Mouse (Mus musculus) cerebellum, postnatal 10 days (tissue): ENCODE measurements around the gene Pigh.
A peak's percentile ranks its signal among the peaks of the same experiment; 100 is the strongest.

Source experiments
- DNase-seq, 2 experiments: peaks; one replicate each; pipeline ENCODE4 v3.0.0; 2021; ENCODE audit warnings: mixed read lengths in 2 of 2

Gene Pigh

GRCm38 (mm10) chr12:79089182-79089812 is at the start of gene Pigh:
Pigh (minus strand) TSS chr12:79089651.
- peak; percentile 94 to 95 for DNase-seq

DNA sequence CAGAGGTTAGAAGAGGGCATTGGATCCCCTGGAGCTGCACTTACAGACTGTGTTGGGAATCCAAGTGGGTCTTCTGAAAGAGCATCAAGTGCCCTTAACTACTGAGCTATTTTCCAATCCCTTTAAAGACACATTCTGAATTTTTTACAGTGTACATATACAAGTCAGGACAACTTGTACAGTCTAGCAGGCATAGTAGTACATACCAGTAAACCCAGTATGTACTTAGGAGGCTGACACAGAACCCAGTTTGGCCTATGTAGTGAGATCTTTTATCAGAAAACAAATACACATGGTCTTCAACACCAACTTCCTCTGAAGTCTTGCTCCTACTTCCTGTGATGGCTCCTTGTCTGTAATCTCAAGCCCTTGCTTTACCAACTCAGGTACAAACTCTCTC is 49.5 kb upstream of the Pigh start:
- DNase-seq, result no peak

GRCm38 (mm10) chr12:79136949-79137348 is 47.5 kb upstream of the Pigh start:
- DNase-seq, result no peak

DNA sequence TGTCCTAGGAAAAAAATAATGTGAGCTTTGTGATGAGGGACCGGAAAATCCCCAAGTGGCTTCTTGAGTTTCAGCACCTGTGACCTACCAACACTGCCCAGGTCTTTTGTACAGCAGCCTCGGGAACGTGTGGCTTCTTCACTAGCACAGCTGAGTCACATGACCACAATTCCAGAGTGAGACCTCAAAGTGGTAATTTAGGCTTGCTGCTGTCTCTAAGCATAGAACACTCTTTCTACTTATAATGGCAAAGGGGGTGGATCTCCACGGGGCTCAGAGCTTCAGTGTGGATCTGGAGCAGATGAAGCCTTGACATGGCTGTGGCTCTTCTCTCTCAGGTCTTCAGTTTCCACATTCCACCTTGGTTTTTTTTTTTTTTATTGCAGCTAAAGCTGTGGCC is 45.7 kb upstream of the Pigh start:
- no peak for DNase-seq

- DNase-seq, result no peak
Observed at GRCm38 (mm10) chr12:79134676-79135075, 45.2 kb upstream of the Pigh start.

- peak in 1 of 2 experiments; percentile 22 for DNase-seq
Observed at GRCm38 (mm10) chr12:79131706-79132460, 42.4 kb upstream of the Pigh start.

DNA sequence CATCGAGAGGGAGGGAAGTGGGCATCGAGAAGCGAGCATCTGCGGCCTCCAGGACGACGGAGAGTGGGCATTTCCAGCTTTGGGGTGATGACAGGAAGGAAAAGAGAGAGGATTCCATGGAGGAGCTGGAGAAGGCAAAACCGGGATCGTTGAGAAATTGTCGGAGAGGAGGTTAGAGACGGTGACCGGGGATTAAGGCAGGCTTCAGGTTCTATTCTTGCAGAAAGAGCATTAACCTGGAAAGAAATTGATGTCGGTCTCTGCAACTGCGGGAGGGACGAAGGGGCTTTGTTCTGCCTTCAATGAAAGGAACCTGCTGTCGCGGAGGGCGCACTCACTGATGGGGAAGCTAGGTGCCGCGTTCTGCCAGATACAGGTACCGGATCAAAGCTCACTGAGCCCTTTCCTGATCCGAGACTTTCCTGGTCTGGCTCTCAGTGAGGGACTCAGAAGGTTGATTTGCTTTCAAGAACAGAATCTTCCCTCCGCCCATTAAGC is 41.8 kb upstream of the Pigh start:
- peak; percentile 41 to 55 for DNase-seq

- peak; percentile 89 to 90 for DNase-seq
Observed at GRCm38 (mm10) chr12:79130299-79131177, 41.1 kb upstream of the Pigh start, which contains the start of gene Arg2. Arg2 (plus strand) TSS chr12:79130777.

GRCm38 (mm10) chr12:79122820-79123219 is 33.4 kb upstream of the Pigh start:
- peak in 1 of 2 experiments; percentile 16 for DNase-seq

- no peak for DNase-seq
Observed at GRCm38 (mm10) chr12:79118991-79119390, 29.5 kb upstream of the Pigh start.

DNA sequence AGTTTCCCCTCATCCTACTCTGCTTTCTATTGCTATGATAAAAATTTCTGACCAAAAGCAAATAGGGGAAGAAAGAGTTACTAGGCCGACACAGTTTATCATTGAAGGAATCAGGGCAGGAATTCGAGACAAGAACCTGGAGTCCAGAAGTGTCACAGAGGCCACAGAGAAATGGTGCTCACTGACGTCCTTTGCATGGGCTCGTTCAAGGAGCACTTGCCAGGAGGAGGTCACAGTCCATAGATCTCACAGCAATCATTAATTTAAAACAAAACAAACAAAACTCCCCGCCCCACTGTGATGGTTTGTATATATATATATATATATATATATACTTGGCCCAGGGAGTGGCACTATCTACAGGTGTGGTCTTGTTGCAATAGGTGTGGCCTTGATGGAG is 15.9 kb upstream of the Pigh start:
- no peak for DNase-seq

DNA sequence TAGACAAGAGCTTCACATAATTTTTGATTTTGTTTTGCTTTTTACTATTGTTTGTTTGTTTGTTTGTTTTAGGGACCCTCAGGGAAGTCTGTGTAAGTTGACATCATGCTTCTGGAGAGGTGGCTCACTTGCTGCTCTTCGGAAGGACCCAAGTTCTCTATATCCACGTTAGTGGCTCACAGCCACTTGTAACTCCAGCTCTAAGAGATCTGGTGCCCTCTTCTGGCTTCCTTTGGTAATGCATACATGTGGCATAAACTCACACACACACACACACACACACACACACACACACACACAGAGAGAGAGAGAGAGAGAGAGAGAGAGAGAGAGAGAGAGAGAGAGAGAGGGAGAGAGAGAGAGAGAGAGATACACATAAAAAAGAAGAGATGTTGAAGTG is 15.1 kb upstream of the Pigh start:
- DNase-seq, result peak; percentile 13 to 22

- DNase-seq, result no peak
Observed at GRCm38 (mm10) chr12:79103773-79104172, 14.3 kb upstream of the Pigh start.

GRCm38 (mm10) chr12:79097106-79097752 is 7.8 kb upstream of the Pigh start:
- peak; percentile 63 to 76 for DNase-seq

GRCm38 (mm10) chr12:79092569-79092968 is 3.1 kb upstream of the Pigh start:
- peak; percentile 36 to 64 for DNase-seq

DNA sequence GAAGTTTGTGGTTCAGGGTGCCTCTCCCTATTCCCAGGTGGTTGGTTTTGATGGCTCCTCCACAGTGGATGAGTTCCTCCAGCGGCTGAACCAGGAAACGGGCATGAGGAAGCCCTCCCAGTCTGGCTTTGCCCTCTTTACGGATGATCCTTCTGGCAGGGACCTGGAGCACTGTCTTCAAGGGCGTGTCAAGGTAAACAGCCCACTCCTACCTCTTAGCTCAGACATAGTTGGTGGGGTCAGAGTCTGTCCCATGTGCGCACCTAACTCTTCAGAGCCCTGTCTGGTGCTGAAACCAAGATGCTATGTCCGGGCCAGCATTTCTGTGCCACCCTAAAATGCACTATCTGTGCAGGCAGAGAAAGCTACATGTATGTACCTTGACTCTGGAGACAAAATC is 16.1 kb downstream of the Pigh start:
- no peak for DNase-seq

GRCm38 (mm10) chr12:79072576-79072975 is 16.9 kb downstream of the Pigh start:
- DNase-seq, result no peak

DNA sequence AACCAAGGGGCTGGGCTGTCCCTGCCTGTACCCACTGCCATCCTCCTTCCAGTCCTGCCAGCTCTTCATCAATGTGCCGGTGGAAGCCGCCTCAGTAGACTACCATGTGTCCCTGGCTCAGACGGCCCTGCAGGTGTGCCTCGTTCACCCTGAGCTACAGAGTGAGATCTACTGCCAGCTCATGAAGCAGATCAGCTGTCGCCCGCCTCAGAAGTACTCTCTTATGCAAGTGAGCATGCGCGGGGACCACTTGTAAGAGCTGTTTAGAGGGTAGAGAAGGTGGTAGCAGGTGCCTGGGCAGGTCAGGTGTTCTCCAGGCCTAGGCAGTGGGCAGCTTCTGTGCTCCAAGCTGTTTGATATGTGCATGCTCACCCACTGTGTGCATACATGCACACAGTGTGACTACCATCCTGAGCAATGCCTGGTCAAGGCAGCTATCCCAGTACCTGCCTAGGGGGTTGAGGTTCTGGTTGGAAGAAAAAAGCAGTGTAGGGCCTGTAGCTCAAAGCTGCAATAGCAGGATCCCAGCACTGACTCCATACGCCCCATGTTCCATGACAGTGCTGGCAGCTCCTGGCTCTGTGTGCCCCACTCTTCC is 18.6 kb downstream of the Pigh start:
- no peak for DNase-seq

DNA sequence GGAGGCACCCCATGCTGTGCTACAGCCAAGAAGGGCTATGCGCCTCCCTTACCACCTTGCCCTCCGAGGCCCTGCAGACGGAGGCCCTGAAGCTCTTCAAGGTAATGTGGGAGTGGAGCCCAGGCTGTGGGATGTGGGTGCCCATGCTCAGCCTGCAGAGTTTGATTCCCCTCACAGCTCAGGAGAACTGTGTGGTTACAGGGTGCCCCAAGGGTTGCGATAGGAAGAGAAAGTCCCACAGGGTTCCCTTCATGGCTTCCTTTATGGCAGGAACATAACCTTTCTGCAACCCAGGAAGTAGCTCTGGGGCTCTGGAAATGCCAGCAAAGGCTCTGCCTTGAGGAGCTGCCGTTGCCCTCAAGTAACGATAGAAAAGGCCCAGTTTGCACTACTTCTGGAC is 19.5 kb downstream of the Pigh start:
- DNase-seq, result no peak

DNA sequence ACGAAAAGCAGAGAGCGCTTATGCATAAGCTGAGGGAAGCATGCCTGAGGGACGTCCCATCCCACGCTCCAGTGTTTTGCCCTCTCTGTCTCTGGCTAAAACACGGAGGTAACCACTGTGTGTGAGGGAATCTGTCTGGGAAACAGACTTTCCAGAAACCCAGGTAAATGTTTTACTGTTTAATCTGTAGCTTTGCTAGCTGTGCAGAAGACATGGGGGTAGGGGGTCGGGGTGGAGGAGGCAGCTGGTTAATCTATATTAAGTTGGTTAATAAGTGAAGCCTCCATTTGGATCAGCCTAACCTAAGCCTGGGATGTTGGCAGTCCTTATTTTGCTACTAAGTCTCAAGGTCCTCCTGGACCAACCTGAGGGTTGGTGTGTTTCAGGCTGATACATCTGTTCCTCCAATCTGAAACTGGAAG is 20.3 kb downstream of the Pigh start:
- DNase-seq, result no peak

DNA sequence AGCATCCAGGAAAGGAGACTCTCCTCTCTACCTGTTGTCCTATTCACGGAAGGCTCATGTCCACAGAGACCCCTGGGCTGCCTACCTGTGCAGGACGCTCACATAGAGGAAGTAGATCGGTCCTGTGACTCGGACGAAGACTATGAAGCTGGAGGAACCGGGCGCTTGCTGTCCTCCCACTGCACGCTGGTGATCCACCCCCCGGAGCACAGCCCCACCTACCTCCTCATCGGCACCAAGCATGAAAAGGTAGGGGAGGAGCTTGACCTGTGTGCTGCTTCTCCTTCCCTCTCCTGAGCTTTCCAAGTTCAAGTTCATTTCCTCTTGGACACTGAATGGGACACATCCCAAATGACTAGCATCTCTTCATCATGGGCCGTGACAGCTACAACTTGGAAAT is 21.1 kb downstream of the Pigh start:
- DNase-seq, result no peak

DNA sequence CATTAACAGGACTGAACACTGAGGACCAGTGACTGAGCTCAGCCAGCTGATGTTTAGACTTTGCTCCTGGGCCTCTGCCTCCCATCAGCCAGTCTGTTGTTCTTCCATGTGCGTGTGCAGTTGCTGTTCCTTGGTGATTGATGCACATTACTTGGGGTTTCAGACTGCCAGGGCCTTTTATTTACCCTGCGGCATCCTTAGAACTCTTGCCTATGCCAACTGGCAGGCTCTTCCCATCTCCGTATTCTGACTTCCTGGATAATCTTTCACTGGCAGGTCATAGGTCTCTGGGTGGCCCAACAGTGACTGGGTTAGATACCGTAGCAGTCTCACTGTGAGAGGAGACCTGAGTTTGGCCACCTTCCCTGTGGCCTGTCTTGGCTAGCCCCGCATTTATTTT is 21.9 kb downstream of the Pigh start:
- DNase-seq, result no peak
